In genomic region chr2:180087472-180087871, GRCm38 (mm10) we compare ENCODE assay signal across 19 mouse cellular contexts. TPM values are rescaled to one million over a fixed set of nuclear protein-coding genes. Genes with fewer than 3 reads are reported as not detected.
DNase-seq lines count a peak whose midpoint lies in the region; ATAC-seq and TF ChIP-seq lines count a peak whose summit lies in the region.
"Had no signal": no experiment of that assay in that cellular context is flagged by ENCODE, and none has a peak within 500 bp of the region (broad histone marks: within the 10 kb centered on the region; RNA-seq: fewer than 3 reads in every experiment).

No protein-coding gene starts in this region.

- intact Hi-C loops in heart, adult 2 months (cut with DNase I), result no loop called here

- H3K4me3 ChIP-seq in heart, adult 2 months, result no peak overlapping the region
- no peak overlapping the region for H3K4me3 ChIP-seq in heart, embryonic 11.5 days (ENCODE audit: low read depth, low read length)
- H3K4me3 ChIP-seq in limb, embryonic 11.5 days (ENCODE audit: low read depth, low read length), result no peak overlapping the region
- no peak overlapping the region for H3K4me3 ChIP-seq in limb, embryonic 10.5 days
- no peak overlapping the region for H3K4me3 ChIP-seq in CH12.LX (replicated peaks in 1 of 3; ENCODE audit: low read depth in 2 of 3, low read length in 2 of 3, poor library complexity in 1 of 3)
- H3K4me3 ChIP-seq: heart, embryonic 13.5 days; liver, embryonic 13.5 days; midbrain, embryonic 13.5 days had no signal

- no peaks in the 10 kb centered on the region for H3K4me1 ChIP-seq in heart, adult 2 months (ENCODE audit: control insufficient read depth, insufficient read depth, low read length)
- H3K4me1 ChIP-seq in heart, embryonic 11.5 days (ENCODE audit: control insufficient read depth, insufficient read depth, low read length), result no peaks in the 10 kb centered on the region
- H3K4me1 ChIP-seq in limb, embryonic 11.5 days (ENCODE audit: control insufficient read depth, insufficient read depth, low read length), result peaks cover 9% of the 10 kb centered on the region; the same call in 1 of the 2 replicates
- peaks cover 35% of the 10 kb centered on the region for H3K4me1 ChIP-seq in limb, embryonic 10.5 days
- peaks cover 5 to 26% of the 10 kb centered on the region in 2 experiments for H3K4me1 ChIP-seq in CH12.LX (ENCODE audit: control insufficient read depth in 1 of 2, insufficient read depth in 2 of 2)
- H3K4me1 ChIP-seq: liver, embryonic 13.5 days had no signal

- in situ Hi-C loops in CH12.LX (cut with MboI; ENCODE audit: low pct_ligation_motif_present, low pct_unique_long_range_greater_than_20kb, low sequenced_read_pairs), result no loop called here

- H3K27me3 ChIP-seq in heart, adult 2 months (ENCODE audit: control insufficient read depth, insufficient read depth, low read length), result no peaks in the 10 kb centered on the region
- H3K27me3 ChIP-seq in heart, embryonic 11.5 days (ENCODE audit: control insufficient read depth, insufficient read depth, low read length), result no peaks in the 10 kb centered on the region; the same call in 1 of the 2 replicates
- H3K27me3 ChIP-seq in limb, embryonic 11.5 days (ENCODE audit: control insufficient read depth, insufficient read depth, low read length), result no peaks in the 10 kb centered on the region
- H3K27me3 ChIP-seq in limb, embryonic 10.5 days (ENCODE audit: low read depth, poor library complexity, severe bottlenecking), result 0 out of 2 replicates have a peak, but pooled peaks cover 8% of the 10 kb centered on the region
- peaks cover 8% of the 10 kb centered on the region for H3K27me3 ChIP-seq in CH12.LX (replicated peaks)
- H3K27me3 ChIP-seq: midbrain, embryonic 13.5 days; Patski had no signal

- TF ChIP-seq RAD21 in CH12.LX (IDR thresholded peaks at IDR 0.05; ENCODE audit: low read depth, low read length), result no peak; the same call in none of the 2 replicates

- no peak for ATAC-seq in heart, embryonic 11.5 days (replicated peaks; ENCODE audit: insufficient number of reproducible peaks, low FRiP score, low TSS enrichment)
- peak; percentile 20; the same call in 1 of the 2 replicates for ATAC-seq in limb, embryonic 11.5 days (ENCODE audit: insufficient number of reproducible peaks, low FRiP score, low TSS enrichment, low read depth)
- ATAC-seq in common myeloid progenitor, adult 5-6 weeks (replicated peaks; ENCODE audit: low read depth, poor library complexity, severe bottlenecking), result 0 out of 2 replicates have a peak, but pooled peaks have one; percentile 43
- ATAC-seq: midbrain, embryonic 13.5 days; Patski had no signal

- no peak for TF ChIP-seq EP300 in heart, adult 2 months (IDR thresholded peaks at IDR 0.05; ENCODE audit: insufficient read depth, low read depth, low read length)
- TF ChIP-seq EP300 in CH12.LX (IDR thresholded peaks at IDR 0.05; ENCODE audit: low read length), result no peak

- no peak for DNase-seq in heart, adult 2 months
- no peak for DNase-seq in limb, embryonic 11.5 days (ENCODE audit: low spot score)
- DNase-seq in limb, embryonic 10.5 days (ENCODE audit: low spot score), result no peak
- no peak for DNase-seq in CH12.LX (ENCODE audit: extremely low read depth)
- no peak for DNase-seq in embryo, embryonic 9.5 days (ENCODE audit: extremely low spot score)
- no peak for DNase-seq in gastrocnemius, postnatal 25 days
- DNase-seq: cerebellum, adult 9-11 months; embryo, embryonic 11 days; gastrocnemius, postnatal 36 days; heart, postnatal 4 days; liver, embryonic 13.5 days; lung, postnatal 36 days; retina, postnatal 1 day; thymus, postnatal 4 days had no signal

- no peaks in the 10 kb centered on the region for H3K36me3 ChIP-seq in heart, adult 2 months (ENCODE audit: control insufficient read depth, insufficient read depth, low read length)
- peaks cover 3% of the 10 kb centered on the region for H3K36me3 ChIP-seq in heart, embryonic 11.5 days (ENCODE audit: control insufficient read depth, insufficient read depth, low read length)
- no peaks in the 10 kb centered on the region for H3K36me3 ChIP-seq in limb, embryonic 11.5 days (ENCODE audit: control insufficient read depth, insufficient read depth, low read length)
- peaks cover 20% of the 10 kb centered on the region for H3K36me3 ChIP-seq in limb, embryonic 10.5 days
- H3K36me3 ChIP-seq in CH12.LX (replicated peaks in 1 of 2; ENCODE audit: control insufficient read depth in 1 of 2, insufficient read depth in 1 of 2, low read length in 1 of 2), result peaks cover 31 to 45% of the 10 kb centered on the region in 2 experiments

- TF ChIP-seq POLR2A in heart, adult 2 months (IDR thresholded peaks at IDR 0.05; ENCODE audit: insufficient read depth, low read depth, low read length), result no peak
- TF ChIP-seq POLR2A in CH12.LX (IDR thresholded peaks at IDR 0.05; ENCODE audit: low read depth, low read length), result no peak

- no peaks in the 10 kb centered on the region for H3K79me2 ChIP-seq in heart, adult 2 months (replicated peaks; ENCODE audit: control insufficient read depth, insufficient read depth, low read length)
- H3K79me2 ChIP-seq in CH12.LX (replicated peaks; ENCODE audit: control insufficient read depth, extremely low read depth, insufficient read depth, poor library complexity, severe bottlenecking), result no peaks in the 10 kb centered on the region

- peak; percentile 44 for TF ChIP-seq CTCF in heart, adult 2 months (IDR thresholded peaks at IDR 0.05)
- peak; percentile 21 to 23; a peak in 1 of 4 replicates for TF ChIP-seq CTCF in CH12.LX (conservative IDR thresholded peaks at IDR 0.05 in 1 of 2, IDR thresholded peaks at IDR 0.05 in 1 of 2; ENCODE audit: low read depth in 2 of 2, low read length in 2 of 2)

- H3K9me3 ChIP-seq in heart, embryonic 11.5 days (replicated peaks; ENCODE audit: control insufficient read depth, low read length), result no peaks in the 10 kb centered on the region
- no peaks in the 10 kb centered on the region for H3K9me3 ChIP-seq in limb, embryonic 11.5 days (ENCODE audit: control insufficient read depth, low read length)
- H3K9me3 ChIP-seq in limb, embryonic 10.5 days (replicated peaks), result no peaks in the 10 kb centered on the region
- H3K9me3 ChIP-seq in CH12.LX (replicated peaks; ENCODE audit: low read length), result peaks cover 4% of the 10 kb centered on the region
- H3K9me3 ChIP-seq: heart, embryonic 13.5 days; liver, embryonic 13.5 days; midbrain, embryonic 13.5 days had no signal

- dilution Hi-C loops in CH12.LX (cut with MboI; ENCODE audit: extremely low pct_ligation_motif_present, extremely low pct_unique_long_range_greater_than_20kb, low sequenced_read_pairs), result no loop called here

- H3K9ac ChIP-seq in heart, adult 2 months (ENCODE audit: low read depth, low read length), result no peak overlapping the region
- H3K9ac ChIP-seq in heart, embryonic 11.5 days (ENCODE audit: low read depth, low read length), result no peak overlapping the region
- no peak overlapping the region for H3K9ac ChIP-seq in limb, embryonic 11.5 days (ENCODE audit: low read length)
- H3K9ac ChIP-seq in CH12.LX (ENCODE audit: insufficient read depth, low read depth), result no peak overlapping the region
- H3K9ac ChIP-seq: heart, embryonic 13.5 days; liver, embryonic 13.5 days; midbrain, embryonic 13.5 days had no signal

- H3K4me2 ChIP-seq in heart, embryonic 11.5 days, result no peak overlapping the region
- H3K4me2 ChIP-seq in limb, embryonic 11.5 days (ENCODE audit: low read depth, severe bottlenecking), result no peak overlapping the region
- H3K4me2 ChIP-seq in CH12.LX (ENCODE audit: insufficient read depth, low read depth, poor library complexity, severe bottlenecking), result no peak overlapping the region
- H3K4me2 ChIP-seq: heart, embryonic 13.5 days; liver, embryonic 13.5 days; midbrain, embryonic 13.5 days had no signal

- no peak overlapping the region for H3K27ac ChIP-seq in heart, adult 2 months
- no peak overlapping the region for H3K27ac ChIP-seq in heart, embryonic 11.5 days (ENCODE audit: low read depth, low read length)
- no peak overlapping the region for H3K27ac ChIP-seq in limb, embryonic 11.5 days (replicated peaks; ENCODE audit: low read depth, low read length)
- no peak overlapping the region for H3K27ac ChIP-seq in limb, embryonic 10.5 days
- H3K27ac ChIP-seq in CH12.LX (ENCODE audit: insufficient read depth, low read depth), result no peak overlapping the region
- H3K27ac ChIP-seq: heart, embryonic 13.5 days; liver, embryonic 13.5 days; midbrain, embryonic 13.5 days had no signal

- WGBS in heart, adult 2 months, result 94% methylated on average over 4 of the region's 4 CpGs
- 84% methylated on average over 4 of the region's 4 CpGs for WGBS in heart, embryonic 11.5 days (ENCODE audit: insufficient replicate concordance)
- 85% methylated on average over 4 of the region's 4 CpGs for WGBS in limb, embryonic 11.5 days
- 89% methylated on average over 4 of the region's 4 CpGs for WGBS in limb, embryonic 10.5 days

RNA-seq across cellular contexts. Expression of gene Hrh3, which starts 16.8 kb away (rescaled TPM):
- total RNA-seq in heart, adult 2 months (2021), result under 1 TPM in 1 of 2 experiments, not detected in 1; 0.21 TPM
- polyA plus RNA-seq in heart, adult 2 months (2012; rRNA removed), result 0.06 TPM in 1 of 2 replicates, not detected in the other
- polyA plus RNA-seq in heart, embryonic 11.5 days (2014; fragmentation: Nextera tagmentation; extraction: Ambion mirVana), result not detected in 2 replicates
- polyA plus RNA-seq in limb, embryonic 11.5 days (2014; fragmentation: Nextera tagmentation; extraction: Ambion mirVana), result 0.12 and 0.21 TPM in 2 replicates
- not detected in 2 replicates for polyA plus RNA-seq in limb, embryonic 10.5 days (2016; fragmentation: Nextera tagmentation; extraction: Ambion mirVana)
- total RNA-seq in CH12.LX (2012; rRNA removed) (not detected in 2 replicates), CH12.LX (2014; rRNA removed) (not detected in 2 replicates)
- polyA plus RNA-seq in CH12.LX (2012; ENCODE audit: insufficient read length, low read depth), result not detected in 2 replicates
- not detected in 2 replicates for total RNA-seq in common myeloid progenitor, adult 5-6 weeks (2017)
- not detected for total RNA-seq in gastrocnemius, postnatal 25 days (2021)
- total RNA-seq: gastrocnemius, postnatal 36 days; heart, postnatal 4 days had no signal
- polyA plus RNA-seq: heart, embryonic 13.5 days; liver, embryonic 13.5 days had no signal

RNA-seq across cellular contexts. Expression of gene Mtg2, which starts 17.1 kb away (rescaled TPM):
- 10 to 100 TPM; 27.1 to 30.8 TPM for total RNA-seq in heart, adult 2 months (2021)
- polyA plus RNA-seq in heart, adult 2 months (2012; rRNA removed), result 23.2 and 32.0 TPM in 2 replicates
- polyA plus RNA-seq in heart, embryonic 11.5 days (2014; fragmentation: Nextera tagmentation; extraction: Ambion mirVana), result 24.6 and 27.3 TPM in 2 replicates
- 28.2 and 29.4 TPM in 2 replicates for polyA plus RNA-seq in limb, embryonic 11.5 days (2014; fragmentation: Nextera tagmentation; extraction: Ambion mirVana)
- polyA plus RNA-seq in limb, embryonic 10.5 days (2016; fragmentation: Nextera tagmentation; extraction: Ambion mirVana), result 32.1 and 33.1 TPM in 2 replicates
- 24.7 and 31.8 TPM in 2 replicates for total RNA-seq in CH12.LX (2012; rRNA removed)
- total RNA-seq in CH12.LX (2014; rRNA removed), result 24.1 and 26.5 TPM in 2 replicates
- 23.5 and 28.6 TPM in 2 replicates for polyA plus RNA-seq in CH12.LX (2012; ENCODE audit: insufficient read length, low read depth)
- 9.7 and 12.5 TPM in 2 replicates for total RNA-seq in common myeloid progenitor, adult 5-6 weeks (2017)
- 10 to 100 TPM; 12.5 to 13.2 TPM for total RNA-seq in gastrocnemius, postnatal 25 days (2021)

RNA-seq across cellular contexts. Expression of gene Osbpl2, which starts 31.6 kb away (rescaled TPM):
- 10 to 100 TPM; 31.8 to 36.4 TPM for total RNA-seq in heart, adult 2 months (2021)
- polyA plus RNA-seq in heart, adult 2 months (2012; rRNA removed), result 27.6 and 38.5 TPM in 2 replicates
- 33.4 and 36.1 TPM in 2 replicates for polyA plus RNA-seq in heart, embryonic 11.5 days (2014; fragmentation: Nextera tagmentation; extraction: Ambion mirVana)
- polyA plus RNA-seq in limb, embryonic 11.5 days (2014; fragmentation: Nextera tagmentation; extraction: Ambion mirVana), result 29.8 and 30.5 TPM in 2 replicates
- 18.5 and 25.6 TPM in 2 replicates for polyA plus RNA-seq in limb, embryonic 10.5 days (2016; fragmentation: Nextera tagmentation; extraction: Ambion mirVana)
- total RNA-seq in CH12.LX (2012; rRNA removed) (11.4 and 12.0 TPM in 2 replicates), CH12.LX (2014; rRNA removed) (12.8 and 13.4 TPM in 2 replicates)
- polyA plus RNA-seq in CH12.LX (2012; ENCODE audit: insufficient read length, low read depth), result 15.6 and 16.9 TPM in 2 replicates
- 33.8 and 35.9 TPM in 2 replicates for total RNA-seq in common myeloid progenitor, adult 5-6 weeks (2017)
- total RNA-seq in gastrocnemius, postnatal 25 days (2021), result 10 to 100 TPM; 15.4 to 16.0 TPM

RNA-seq across cellular contexts. Expression of gene Ss18l1, which starts 45.2 kb away (rescaled TPM):
- total RNA-seq in heart, adult 2 months (2021), result 1 to 10 TPM; 1.9 to 2.0 TPM
- polyA plus RNA-seq in heart, adult 2 months (2012; rRNA removed), result 3.8 and 5.2 TPM in 2 replicates
- 2.3 and 4.8 TPM in 2 replicates for polyA plus RNA-seq in heart, embryonic 11.5 days (2014; fragmentation: Nextera tagmentation; extraction: Ambion mirVana)
- 5.5 and 6.0 TPM in 2 replicates for polyA plus RNA-seq in limb, embryonic 11.5 days (2014; fragmentation: Nextera tagmentation; extraction: Ambion mirVana)
- polyA plus RNA-seq in limb, embryonic 10.5 days (2016; fragmentation: Nextera tagmentation; extraction: Ambion mirVana), result 5.8 and 7.4 TPM in 2 replicates
- total RNA-seq in CH12.LX (2012; rRNA removed) (2.1 and 3.0 TPM in 2 replicates), CH12.LX (2014; rRNA removed) (2.0 TPM in 2 replicates)
- polyA plus RNA-seq in CH12.LX (2012; ENCODE audit: insufficient read length, low read depth), result 1.7 and 2.1 TPM in 2 replicates
- total RNA-seq in common myeloid progenitor, adult 5-6 weeks (2017), result 1.2 and 3.2 TPM in 2 replicates
- 1 to 10 TPM; 1.7 to 2.2 TPM for total RNA-seq in gastrocnemius, postnatal 25 days (2021)

RNA-seq across cellular contexts. Expression of gene Psma7, which starts 45.2 kb away (rescaled TPM):
- total RNA-seq in heart, adult 2 months (2021), result 100 to 1,000 TPM; 140 to 162 TPM
- polyA plus RNA-seq in heart, adult 2 months (2012; rRNA removed), result 134 and 139 TPM in 2 replicates
- polyA plus RNA-seq in heart, embryonic 11.5 days (2014; fragmentation: Nextera tagmentation; extraction: Ambion mirVana), result 495 and 521 TPM in 2 replicates
- 776 and 792 TPM in 2 replicates for polyA plus RNA-seq in limb, embryonic 11.5 days (2014; fragmentation: Nextera tagmentation; extraction: Ambion mirVana)
- polyA plus RNA-seq in limb, embryonic 10.5 days (2016; fragmentation: Nextera tagmentation; extraction: Ambion mirVana), result 868 and 947 TPM in 2 replicates
- total RNA-seq in CH12.LX (2012; rRNA removed), result 443 and 533 TPM in 2 replicates
- 569 and 598 TPM in 2 replicates for total RNA-seq in CH12.LX (2014; rRNA removed)
- polyA plus RNA-seq in CH12.LX (2012; ENCODE audit: insufficient read length, low read depth), result 418 and 466 TPM in 2 replicates
- 380 and 416 TPM in 2 replicates for total RNA-seq in common myeloid progenitor, adult 5-6 weeks (2017)
- 100 to 1,000 TPM; 115 to 123 TPM for total RNA-seq in gastrocnemius, postnatal 25 days (2021)
